Mouse (Mus musculus) liver, adult 2 months (tissue): Measurements from ENCODE around the gene Eed.

Experiments
- CTCF ChIP-seq: fragments of 200-500 bp; IDR thresholded peaks from 2 replicates; pipeline ENCODE4 v1.5.1; 2011; ENCODE audit warnings: low read depth, low read length, control low read depth
- POLR2A ChIP-seq: fragments of 200-500 bp; IDR thresholded peaks from 2 replicates; pipeline ENCODE4 v1.6.1; 2011; ENCODE audit warnings: low read length, control low read depth; ENCODE audit not compliant: insufficient read depth; ENCODE audit errors: extremely low read depth

- TF ChIP-seq CTCF, result no peak
- TF ChIP-seq POLR2A, result no peak
Observed at GRCm38 (mm10) chr7:90024975-90025374, 44.2 kb upstream of the Eed start.
